Mouse (Mus musculus): ENCODE results near the gene Gm49384. TPM values are rescaled to one million over a fixed set of nuclear protein-coding genes. Genes with fewer than 3 reads are reported as not detected.

The Gm49384 gene
- polyA plus RNA-seq, 1 experiment from 2014 or later: 36.2 TPM

DNA sequence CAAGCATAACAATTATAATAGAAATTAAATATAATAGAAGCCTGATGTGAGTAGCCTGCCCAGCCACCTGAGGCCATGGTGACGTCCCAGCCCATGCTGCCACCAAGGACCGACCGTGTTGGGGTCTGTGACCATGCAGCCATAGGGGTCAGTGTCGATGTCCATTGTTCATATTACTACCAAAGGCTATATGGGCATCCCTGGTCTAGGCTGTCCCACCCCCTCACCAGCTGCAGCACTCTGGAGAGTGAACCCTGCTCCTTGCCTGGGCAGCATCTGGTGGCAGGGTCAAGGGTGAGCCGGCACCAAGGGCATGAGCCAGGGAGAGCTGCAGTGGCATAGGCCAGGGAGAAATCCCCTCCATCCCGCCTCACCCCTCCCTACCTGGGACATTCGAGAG, 64.2 kb downstream of the Gm49384 start:
- Histone ChIP-seq H3K4me2 (no peak overlapping the region), H3K36me3 (no peaks in the 10 kb centered on the region), H3K4me3 (replicated peaks) (no peak overlapping the region), H3K4me1 (replicated peaks) (no peaks in the 10 kb centered on the region), H3K9ac (replicated peaks) (no peak overlapping the region), H3K9me3 (no peaks in the 10 kb centered on the region), H3K27me3 (no peaks in the 10 kb centered on the region), H3K27ac (no peak overlapping the region)
- WGBS: 84% methylated on average over 7 of the region's 7 CpGs
- ATAC-seq (ENCODE audit: insufficient number of reproducible peaks, insufficient read depth, low FRiP score, low TSS enrichment, low read depth): peak; percentile 59; the same call in 1 of the 2 replicates

Small RNAs within 50 kb of the gene (microRNA-seq; reads per million reads assigned to microRNA genes)
- not detected for gene Gm47287
- 0.93 reads per million for gene Gm47295

Other genes with a start within 250 kb of the Gm49384 start
- gene Rps29, start 45.1 kb downstream of the Gm49384 start, polyA plus RNA-seq (2016; fragmentation: Nextera tagmentation; extraction: Ambion mirVana): 1,704 and 1,735 TPM in 2 replicates
- 32.0 and 33.2 TPM in 2 replicates for gene Lrr1, start 35.5 kb downstream of the Gm49384 start, polyA plus RNA-seq (2016; fragmentation: Nextera tagmentation; extraction: Ambion mirVana)
- 555 and 558 TPM in 2 replicates for gene Rpl36al, start 20.2 kb downstream of the Gm49384 start, polyA plus RNA-seq (2016; fragmentation: Nextera tagmentation; extraction: Ambion mirVana)
- gene Mgat2, start 20.1 kb downstream of the Gm49384 start, polyA plus RNA-seq (2016; fragmentation: Nextera tagmentation; extraction: Ambion mirVana): 48.4 and 53.0 TPM in 2 replicates
- 37.9 and 40.8 TPM in 2 replicates for gene Gm49383, start 7.2 kb downstream of the Gm49384 start, polyA plus RNA-seq (2016; fragmentation: Nextera tagmentation; extraction: Ambion mirVana)
- gene Dnaaf2, start 5.8 kb downstream of the Gm49384 start, polyA plus RNA-seq (2016; fragmentation: Nextera tagmentation; extraction: Ambion mirVana): 14.6 and 16.0 TPM in 2 replicates
- gene Pole2, start 23.9 kb upstream of the Gm49384 start, polyA plus RNA-seq (2016; fragmentation: Nextera tagmentation; extraction: Ambion mirVana): 30.5 and 32.6 TPM in 2 replicates
- 4.9 and 6.9 TPM in 2 replicates for gene Klhdc1, start 36.9 kb upstream of the Gm49384 start, polyA plus RNA-seq (2016; fragmentation: Nextera tagmentation; extraction: Ambion mirVana)
- 192 and 196 TPM in 2 replicates for gene Klhdc2, start 92.4 kb upstream of the Gm49384 start, polyA plus RNA-seq (2016; fragmentation: Nextera tagmentation; extraction: Ambion mirVana)
- 95.1 and 99.3 TPM in 2 replicates for gene Nemf, start 152.9 kb upstream of the Gm49384 start, polyA plus RNA-seq (2016; fragmentation: Nextera tagmentation; extraction: Ambion mirVana)
- gene Arf6, start 167.9 kb upstream of the Gm49384 start, polyA plus RNA-seq (2016; fragmentation: Nextera tagmentation; extraction: Ambion mirVana): 65.3 and 66.1 TPM in 2 replicates
- 1.7 and 2.0 TPM in 2 replicates for gene Gm9887, start 168.2 kb upstream of the Gm49384 start, polyA plus RNA-seq (2016; fragmentation: Nextera tagmentation; extraction: Ambion mirVana)

Measured in limb, embryonic 12.5 days (tissue).